Mouse (Mus musculus): ENCODE data around the gene Snu13. TPM values are rescaled to one million over a fixed set of nuclear protein-coding genes. Genes with fewer than 3 reads are reported as not detected.

Gene Snu13
- total and polyA plus RNA-seq, 2 experiments from 2014 or later, result 174 to 242 TPM

GRCm38 (mm10) chr15:82014745-82015391, 32.5 kb downstream of the Snu13 start:
- WGBS, result 15% methylated on average over 9 of the region's 9 CpGs
- ATAC-seq (ENCODE audit: low FRiP score) (no peak), DNase-seq (ENCODE audit: low spot score) (no peak)
- H3K27me3 ChIP-seq (ENCODE audit: insufficient read depth, low read length), result no peaks in the 10 kb centered on the region
- H3K9me3 ChIP-seq (ENCODE audit: low read length), result no peaks in the 10 kb centered on the region
- peak overlapping the region; percentile 92 for H3K4me2 ChIP-seq (ENCODE audit: low read depth, low read length, poor library complexity, severe bottlenecking)
- TF ChIP-seq CTCF (IDR thresholded peaks at IDR 0.05), result no peak
- peaks cover 4% of the 10 kb centered on the region; the same call in 1 of the 2 replicates for H3K36me3 ChIP-seq (ENCODE audit: insufficient read depth, low read length)
- no peaks in the 10 kb centered on the region for H3K4me1 ChIP-seq (ENCODE audit: insufficient read depth, low read length)
- peak overlapping the region; percentile 74 for H3K4me3 ChIP-seq (ENCODE audit: low read depth, low read length)
- peak overlapping the region; percentile 79 for H3K27ac ChIP-seq (ENCODE audit: low read depth, low read length)
- peak overlapping the region; percentile 79 for H3K9ac ChIP-seq (replicated peaks; ENCODE audit: low read length, poor library complexity, severe bottlenecking)

GRCm38 (mm10) chr15:82011947-82012346, 35.5 kb downstream of the Snu13 start:
- peaks cover 4% of the 10 kb centered on the region; the same call in 1 of the 2 replicates for H3K36me3 ChIP-seq (ENCODE audit: insufficient read depth, low read length)
- WGBS, result 88% methylated on average over 6 of the region's 6 CpGs
- no peaks in the 10 kb centered on the region for H3K4me1 ChIP-seq (ENCODE audit: insufficient read depth, low read length)
- no peak overlapping the region for H3K4me2 ChIP-seq (ENCODE audit: low read depth, low read length, poor library complexity, severe bottlenecking)
- H3K27ac ChIP-seq (ENCODE audit: low read depth, low read length), result no peak overlapping the region
- H3K27me3 ChIP-seq (ENCODE audit: insufficient read depth, low read length), result no peaks in the 10 kb centered on the region
- no peak for ATAC-seq (ENCODE audit: low FRiP score)
- no peak overlapping the region for H3K9ac ChIP-seq (replicated peaks; ENCODE audit: low read length, poor library complexity, severe bottlenecking)
- DNase-seq (ENCODE audit: low spot score), result no peak
- no peaks in the 10 kb centered on the region for H3K9me3 ChIP-seq (ENCODE audit: low read length)
- no peak overlapping the region for H3K4me3 ChIP-seq (ENCODE audit: low read depth, low read length)
- TF ChIP-seq CTCF (IDR thresholded peaks at IDR 0.05), result no peak

GRCm38 (mm10) chr15:82004257-82004656, 43.1 kb downstream of the Snu13 start:
- WGBS, result 93% methylated on average over 8 of the region's 8 CpGs
- Histone ChIP-seq H3K4me3 (ENCODE audit: low read depth, low read length) (no peak overlapping the region), H3K36me3 (ENCODE audit: insufficient read depth, low read length) (peaks cover 18% of the 10 kb centered on the region), H3K27me3 (ENCODE audit: insufficient read depth, low read length) (no peaks in the 10 kb centered on the region), H3K4me1 (ENCODE audit: insufficient read depth, low read length) (no peaks in the 10 kb centered on the region), H3K9ac (replicated peaks; ENCODE audit: low read length, poor library complexity, severe bottlenecking) (no peak overlapping the region), H3K27ac (ENCODE audit: low read depth, low read length) (no peak overlapping the region), H3K9me3 (ENCODE audit: low read length) (no peaks in the 10 kb centered on the region), H3K4me2 (ENCODE audit: low read depth, low read length, poor library complexity, severe bottlenecking) (no peak overlapping the region)
- DNase-seq (ENCODE audit: low spot score) (no peak), ATAC-seq (ENCODE audit: low FRiP score) (no peak)
- no peak for TF ChIP-seq CTCF (IDR thresholded peaks at IDR 0.05)

- DNase-seq (ENCODE audit: low spot score), result no peak
- Histone ChIP-seq H3K4me1 (ENCODE audit: insufficient read depth, low read length) (no peaks in the 10 kb centered on the region), H3K36me3 (ENCODE audit: insufficient read depth, low read length) (peaks cover 50% of the 10 kb centered on the region), H3K27ac (ENCODE audit: low read depth, low read length) (no peak overlapping the region), H3K9ac (replicated peaks; ENCODE audit: low read length, poor library complexity, severe bottlenecking) (no peak overlapping the region), H3K4me3 (ENCODE audit: low read depth, low read length) (no peak overlapping the region), H3K9me3 (ENCODE audit: low read length) (no peaks in the 10 kb centered on the region), H3K4me2 (ENCODE audit: low read depth, low read length, poor library complexity, severe bottlenecking) (no peak overlapping the region), H3K27me3 (ENCODE audit: insufficient read depth, low read length) (no peaks in the 10 kb centered on the region)
- no peak for ATAC-seq (ENCODE audit: low FRiP score)
- TF ChIP-seq CTCF (IDR thresholded peaks at IDR 0.05), result no peak
- WGBS, result 83% methylated on average over 6 of the region's 6 CpGs
These were observed 53.4 kb downstream of the Snu13 start for GRCm38 (mm10) chr15:81993992-81994391.

GRCm38 (mm10) chr15:81990549-81990948, 56.8 kb downstream of the Snu13 start:
- H3K4me3 ChIP-seq (ENCODE audit: low read depth, low read length), result no peak overlapping the region
- no peak overlapping the region for H3K27ac ChIP-seq (ENCODE audit: low read depth, low read length)
- H3K27me3 ChIP-seq (ENCODE audit: insufficient read depth, low read length), result no peaks in the 10 kb centered on the region
- DNase-seq (ENCODE audit: low spot score) (no peak), ATAC-seq (ENCODE audit: low FRiP score) (no peak)
- H3K9me3 ChIP-seq (ENCODE audit: low read length), result no peaks in the 10 kb centered on the region
- peaks cover 22% of the 10 kb centered on the region for H3K36me3 ChIP-seq (ENCODE audit: insufficient read depth, low read length)
- no peak for TF ChIP-seq CTCF (IDR thresholded peaks at IDR 0.05)
- H3K9ac ChIP-seq (replicated peaks; ENCODE audit: low read length, poor library complexity, severe bottlenecking), result no peak overlapping the region
- no peaks in the 10 kb centered on the region for H3K4me1 ChIP-seq (ENCODE audit: insufficient read depth, low read length)
- H3K4me2 ChIP-seq (ENCODE audit: low read depth, low read length, poor library complexity, severe bottlenecking), result no peak overlapping the region
- 58% methylated on average over 7 of the region's 7 CpGs for WGBS

Other genes starting within 250 kb of the Snu13 start
- 60.1 and 60.6 TPM in 2 replicates for gene Tef, start 245.2 kb downstream of the Snu13 start, total RNA-seq (2014; rRNA removed)
- gene Tef, start 245.2 kb downstream of the Snu13 start, polyA plus RNA-seq (2015; fragmentation: Nextera tagmentation; extraction: Ambion mirVana), result 23.6 and 25.4 TPM in 2 replicates
- 10.9 and 15.4 TPM in 2 replicates for gene Tob2, start 188.8 kb downstream of the Snu13 start, total RNA-seq (2014; rRNA removed)
- gene Tob2, start 188.8 kb downstream of the Snu13 start, polyA plus RNA-seq (2015; fragmentation: Nextera tagmentation; extraction: Ambion mirVana), result 12.2 and 14.2 TPM in 2 replicates
- gene Phf5a, start 175.7 kb downstream of the Snu13 start, total RNA-seq (2014; rRNA removed), result 31.8 and 34.1 TPM in 2 replicates
- 107 and 118 TPM in 2 replicates for gene Phf5a, start 175.7 kb downstream of the Snu13 start, polyA plus RNA-seq (2015; fragmentation: Nextera tagmentation; extraction: Ambion mirVana)
- 380 and 412 TPM in 2 replicates for gene Aco2, start 175.3 kb downstream of the Snu13 start, total RNA-seq (2014; rRNA removed)
- 257 and 279 TPM in 2 replicates for gene Aco2, start 175.3 kb downstream of the Snu13 start, polyA plus RNA-seq (2015; fragmentation: Nextera tagmentation; extraction: Ambion mirVana)
- 46.5 and 49.5 TPM in 2 replicates for gene Polr3h, start 121.4 kb downstream of the Snu13 start, total RNA-seq (2014; rRNA removed)
- gene Polr3h, start 121.4 kb downstream of the Snu13 start, polyA plus RNA-seq (2015; fragmentation: Nextera tagmentation; extraction: Ambion mirVana), result 77.0 and 80.3 TPM in 2 replicates
- gene Csdc2, start 110.8 kb downstream of the Snu13 start, total RNA-seq (2014; rRNA removed), result 172 and 196 TPM in 2 replicates
- gene Csdc2, start 110.8 kb downstream of the Snu13 start, polyA plus RNA-seq (2015; fragmentation: Nextera tagmentation; extraction: Ambion mirVana), result 323 and 327 TPM in 2 replicates
- 157 and 172 TPM in 2 replicates for gene Pmm1, start 86.7 kb downstream of the Snu13 start, total RNA-seq (2014; rRNA removed)
- 122 and 134 TPM in 2 replicates for gene Pmm1, start 86.7 kb downstream of the Snu13 start, polyA plus RNA-seq (2015; fragmentation: Nextera tagmentation; extraction: Ambion mirVana)
- not detected in 2 replicates for gene 1700029P11Rik, start 67.1 kb downstream of the Snu13 start, total RNA-seq (2014; rRNA removed)
- not detected in 2 replicates for gene 1700029P11Rik, start 67.1 kb downstream of the Snu13 start, polyA plus RNA-seq (2015; fragmentation: Nextera tagmentation; extraction: Ambion mirVana)
- gene Xrcc6, start 59.8 kb downstream of the Snu13 start, total RNA-seq (2014; rRNA removed), result 25.6 and 28.3 TPM in 2 replicates
- gene Xrcc6, start 59.8 kb downstream of the Snu13 start, polyA plus RNA-seq (2015; fragmentation: Nextera tagmentation; extraction: Ambion mirVana), result 23.2 and 28.2 TPM in 2 replicates
- 26.9 and 31.2 TPM in 2 replicates for gene Desi1, start 13.7 kb downstream of the Snu13 start, total RNA-seq (2014; rRNA removed)
- 43.9 and 45.7 TPM in 2 replicates for gene Desi1, start 13.7 kb downstream of the Snu13 start, polyA plus RNA-seq (2015; fragmentation: Nextera tagmentation; extraction: Ambion mirVana)
- 0.05 TPM in 1 of 2 replicates, not detected in the other for gene 4930407I10Rik, start 11.6 kb upstream of the Snu13 start, total RNA-seq (2014; rRNA removed)
- not detected in 2 replicates for gene 4930407I10Rik, start 11.6 kb upstream of the Snu13 start, polyA plus RNA-seq (2015; fragmentation: Nextera tagmentation; extraction: Ambion mirVana)
- not detected in 2 replicates for gene Mei1, start 22.4 kb upstream of the Snu13 start, total RNA-seq (2014; rRNA removed)
- gene Mei1, start 22.4 kb upstream of the Snu13 start, polyA plus RNA-seq (2015; fragmentation: Nextera tagmentation; extraction: Ambion mirVana), result 0.12 and 0.16 TPM in 2 replicates
- gene Ccdc134, start 80.3 kb upstream of the Snu13 start, total RNA-seq (2014; rRNA removed), result 8.4 and 8.7 TPM in 2 replicates
- 6.9 and 7.7 TPM in 2 replicates for gene Ccdc134, start 80.3 kb upstream of the Snu13 start, polyA plus RNA-seq (2015; fragmentation: Nextera tagmentation; extraction: Ambion mirVana)
- 204 and 245 TPM in 2 replicates for gene Srebf2, start 99.6 kb upstream of the Snu13 start, total RNA-seq (2014; rRNA removed)
- gene Srebf2, start 99.6 kb upstream of the Snu13 start, polyA plus RNA-seq (2015; fragmentation: Nextera tagmentation; extraction: Ambion mirVana), result 141 and 150 TPM in 2 replicates
- 6.5 and 7.6 TPM in 2 replicates for gene Shisa8, start 165.2 kb upstream of the Snu13 start, total RNA-seq (2014; rRNA removed)
- 1.6 and 2.2 TPM in 2 replicates for gene Shisa8, start 165.2 kb upstream of the Snu13 start, polyA plus RNA-seq (2015; fragmentation: Nextera tagmentation; extraction: Ambion mirVana)
- gene Tnfrsf13c, start 176.8 kb upstream of the Snu13 start, total RNA-seq (2014; rRNA removed), result 0.94 and 2.1 TPM in 2 replicates
- 0.18 and 0.27 TPM in 2 replicates for gene Tnfrsf13c, start 176.8 kb upstream of the Snu13 start, polyA plus RNA-seq (2015; fragmentation: Nextera tagmentation; extraction: Ambion mirVana)
- gene Cenpm, start 197.2 kb upstream of the Snu13 start, total RNA-seq (2014; rRNA removed), result 5.2 and 17.9 TPM in 2 replicates
- 10.2 TPM in 2 replicates for gene Cenpm, start 197.2 kb upstream of the Snu13 start, polyA plus RNA-seq (2015; fragmentation: Nextera tagmentation; extraction: Ambion mirVana)
- gene 1500009C09Rik, start 204.8 kb upstream of the Snu13 start, total RNA-seq (2014; rRNA removed), result 139 and 156 TPM in 2 replicates
- 15.4 and 17.9 TPM in 2 replicates for gene 1500009C09Rik, start 204.8 kb upstream of the Snu13 start, polyA plus RNA-seq (2015; fragmentation: Nextera tagmentation; extraction: Ambion mirVana)
- gene Sept3, start 227.3 kb upstream of the Snu13 start, total RNA-seq (2014; rRNA removed), result 480 and 506 TPM in 2 replicates
- 369 and 404 TPM in 2 replicates for gene Sept3, start 227.3 kb upstream of the Snu13 start, polyA plus RNA-seq (2015; fragmentation: Nextera tagmentation; extraction: Ambion mirVana)

Data from midbrain, postnatal 0 days (tissue).